In the genomic region with DNA sequence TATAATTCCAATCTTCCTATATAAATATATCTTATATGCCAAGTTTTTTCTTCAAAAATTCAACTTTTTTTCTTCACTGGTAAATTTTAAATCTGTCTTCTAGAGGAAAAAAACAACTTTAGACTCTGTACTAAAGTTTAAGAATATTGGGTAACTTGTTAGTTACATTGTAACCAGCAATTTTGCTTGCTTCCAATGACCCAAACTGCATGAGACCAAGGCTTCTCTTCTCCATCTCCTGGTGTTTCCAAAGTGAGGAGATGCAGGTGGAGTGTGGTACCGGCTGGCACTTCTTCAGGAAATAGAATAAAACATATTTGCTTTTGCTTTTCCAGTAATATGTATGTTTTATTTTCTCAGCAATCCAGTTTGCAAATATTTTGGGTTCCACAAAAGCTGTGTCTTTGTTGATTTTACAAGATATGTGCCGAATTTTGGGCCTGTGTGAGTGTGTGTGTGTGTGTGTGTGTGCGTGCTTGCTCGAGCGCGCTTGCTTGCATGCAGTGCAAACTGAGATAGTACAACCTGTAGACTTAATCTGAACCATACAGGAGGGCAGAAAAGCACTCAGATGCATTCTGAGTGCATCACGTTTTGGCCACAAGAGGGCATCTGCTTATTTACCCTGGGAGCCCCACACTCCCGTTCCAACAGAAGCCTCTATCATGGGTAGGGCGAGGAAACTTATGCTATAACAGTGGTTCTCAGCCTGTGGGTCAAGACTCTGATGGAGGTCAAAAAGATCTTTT, we compare ENCODE assay signal across 8 mouse cellular contexts. TPM values are rescaled to one million over a fixed set of nuclear protein-coding genes. Genes with fewer than 3 reads are reported as not detected.
DNase-seq lines count a peak whose midpoint lies in the region; ATAC-seq lines count a peak whose summit lies in the region.

No protein-coding gene starts in this region.

- DNase-seq in kidney, adult 18-20 months = peak; percentile 71
- peak; percentile 50 for DNase-seq in MN1 (ENCODE audit: low spot score)
- DNase-seq in lung, postnatal 10 days = peak; percentile 12
- no peak for DNase-seq in ovary, postnatal 36 days (ENCODE audit: low spot score)
- no peak for DNase-seq in left cerebral cortex, adult 11 months (ENCODE audit: low spot score)

- H3K9me3 ChIP-seq in kidney, embryonic 16.5 days (ENCODE audit: low read length) = no peaks in the 10 kb centered on the region
- no peaks in the 10 kb centered on the region for H3K9me3 ChIP-seq in erythroblast, embryonic 14.5 days (ENCODE audit: control insufficient read depth, low read length)

- H3K4me2 ChIP-seq in kidney, embryonic 16.5 days (replicated peaks; ENCODE audit: low read depth, low read length) = no peak overlapping the region

- H3K27ac ChIP-seq in kidney, embryonic 16.5 days (ENCODE audit: low read length) = no peak overlapping the region

- H3K4me3 ChIP-seq in kidney, embryonic 16.5 days (ENCODE audit: low read length) = no peak overlapping the region
- H3K4me3 ChIP-seq in erythroblast, embryonic 14.5 days (replicated peaks) = peak overlapping the region; percentile 31

- H3K4me1 ChIP-seq in kidney, embryonic 16.5 days (ENCODE audit: insufficient read depth, low read length) = no peaks in the 10 kb centered on the region
- H3K4me1 ChIP-seq in erythroblast, embryonic 14.5 days (ENCODE audit: control insufficient read depth) = peaks cover 6% of the 10 kb centered on the region

- WGBS in kidney, embryonic 16.5 days = 68% methylated on average over 9 of the region's 9 CpGs

- no peaks in the 10 kb centered on the region for H3K36me3 ChIP-seq in kidney, embryonic 16.5 days (ENCODE audit: insufficient read depth, low read length)
- no peaks in the 10 kb centered on the region; the same call in 1 of the 2 replicates for H3K36me3 ChIP-seq in erythroblast, embryonic 14.5 days (ENCODE audit: control insufficient read depth)

- H3K27me3 ChIP-seq in kidney, embryonic 16.5 days (ENCODE audit: insufficient read depth, low read length) = peaks cover 2% of the 10 kb centered on the region; the same call in 1 of the 2 replicates
- no peaks in the 10 kb centered on the region for H3K27me3 ChIP-seq in erythroblast, embryonic 14.5 days (ENCODE audit: control insufficient read depth)

- no peak overlapping the region for H3K9ac ChIP-seq in kidney, embryonic 16.5 days (replicated peaks; ENCODE audit: low read length)

- ATAC-seq in kidney, embryonic 16.5 days (ENCODE audit: low FRiP score, low TSS enrichment) = no peak
- no peak for ATAC-seq in activated CD4-positive, CD25-positive, alpha-beta regulatory T cell, adult 4 months

RNA-seq across cellular contexts. Expression of a gene that starts 1.3 kb away (rescaled TPM):
- 4.5 and 5.1 TPM in 2 replicates for polyA plus RNA-seq in kidney, embryonic 16.5 days (2015; fragmentation: Nextera tagmentation; extraction: Ambion mirVana)
- not detected in 2 replicates for polyA plus RNA-seq in erythroblast, embryonic 14.5 days (2012)
- polyA plus RNA-seq in activated CD4-positive, CD25-positive, alpha-beta regulatory T cell, adult 4 months (2017; shearing (Covaris generic)) = under 1 TPM in 1 of 2 experiments, not detected in 1; 0.29 TPM

Comparison
In these comparisons a context has a peak if more than half of its experiments do, and no peak if none do; other contexts are left out.
1. DNase-seq: peak in kidney, adult 18-20 months (single experiment), MN1 (single experiment) and lung, postnatal 10 days (single experiment); none in ovary, postnatal 36 days (single experiment) and left cerebral cortex, adult 11 months (single experiment).